Mouse (Mus musculus) MN1 (cell line): ENCODE data around the gene Olfr986.

Experiments
- DNase-seq: peaks from one replicate; pipeline ENCODE4 v3.0.0-alpha.2; 2016; ENCODE audit warnings: low spot score

The Olfr986 gene

DNA sequence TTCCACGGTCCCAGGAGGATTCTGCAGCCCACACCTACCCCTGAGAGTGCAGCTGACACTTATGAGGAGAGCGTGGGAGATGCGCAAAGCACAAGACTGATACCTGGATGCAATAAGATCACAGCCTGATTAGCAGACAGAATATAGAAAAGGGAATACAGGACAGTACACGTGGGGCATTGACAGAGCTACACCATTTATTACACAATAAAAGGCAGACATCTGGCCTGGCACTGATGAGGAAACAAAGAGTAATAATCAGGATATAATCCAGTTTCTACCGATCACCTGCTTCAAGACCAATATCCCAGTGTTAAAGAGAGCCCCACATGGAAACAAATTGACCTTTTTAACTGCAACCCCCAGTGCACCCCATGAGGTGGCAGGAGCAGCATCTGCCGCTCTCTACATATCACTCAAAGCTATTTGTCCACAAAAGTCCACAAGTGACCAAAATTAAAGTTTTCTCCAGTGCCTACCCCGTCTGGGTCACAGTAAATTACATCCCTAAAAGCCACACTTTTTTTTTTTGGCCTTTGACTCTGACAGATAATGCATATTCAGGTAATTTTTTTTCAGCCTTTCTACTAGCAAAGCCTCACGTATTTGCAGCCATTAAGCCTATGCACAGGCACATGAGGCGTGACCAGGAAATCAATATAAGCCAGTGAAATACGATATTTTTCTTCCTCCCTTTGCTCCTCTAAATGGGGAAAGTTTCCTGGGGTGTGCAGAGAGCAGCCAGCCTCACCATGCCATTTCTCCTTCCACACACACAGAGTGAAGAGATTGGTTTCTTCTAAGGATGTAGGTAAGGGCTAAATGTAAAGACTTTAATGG is 53.7 kb downstream of the Olfr986 start:
- DNase-seq, result no peak

- DNase-seq, result no peak
These were observed 54.5 kb downstream of the Olfr986 start for GRCm38 (mm10) chr9:40235220-40235619.
